Mouse (Mus musculus): Measurements from ENCODE around the gene Nle1. TPM values are rescaled to one million over a fixed set of nuclear protein-coding genes. Genes with fewer than 3 reads are reported as not detected.

Nle1 gene
- 27.6 and 35.0 TPM in 2 replicates for polyA plus RNA-seq (2012; ENCODE audit: low replicate concordance)

GRCm38 (mm10) chr11:82907651-82908607, at the start of gene Nle1:
Gene Nle1, minus strand, starts transcription at chr11:82908411.

DNA sequence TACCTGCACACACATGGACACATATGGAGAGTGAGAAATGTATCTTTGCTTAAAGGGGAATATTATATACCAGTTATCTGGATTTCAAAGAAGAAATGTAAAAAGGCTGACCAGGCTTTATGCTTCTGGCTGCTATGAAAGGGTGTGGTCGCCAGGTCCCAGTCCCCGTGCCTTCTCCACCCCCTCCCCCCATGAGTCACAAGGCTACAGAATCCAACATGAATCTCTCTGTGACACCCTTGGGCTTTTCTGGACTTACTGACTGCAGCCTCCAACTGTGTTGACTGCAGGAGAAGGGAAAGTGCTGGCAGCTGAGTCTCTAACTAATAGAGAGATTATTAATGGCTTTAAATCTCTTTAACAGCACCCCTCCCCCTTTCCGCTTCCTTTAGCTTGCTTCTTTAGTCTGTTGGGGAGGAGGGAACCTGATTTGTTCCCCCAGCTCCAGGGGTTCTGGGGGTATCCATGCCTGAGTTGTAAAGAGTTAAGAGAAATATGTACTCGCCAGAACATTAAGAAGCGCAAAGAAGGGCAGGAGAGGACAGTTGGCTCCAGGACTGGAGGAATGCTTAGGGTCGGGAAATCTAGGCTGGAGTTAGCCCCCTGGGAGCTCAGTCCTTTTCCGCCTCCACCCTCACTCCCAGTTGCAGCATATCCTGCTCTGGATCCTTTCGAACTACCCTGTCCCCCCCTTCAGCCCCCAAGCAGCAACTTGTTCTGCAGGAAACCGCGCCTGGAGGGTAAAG, 42.7 kb upstream of the Nle1 start, which contains the start of gene Slfn5:
Gene Slfn5 (plus strand): TSS at position 614 of the 746 bp plus-strand sequence.

GRCm38 (mm10) chr11:82910250-82910649, 2.0 kb upstream of the Nle1 start, which contains the start of gene Unc45b:
Gene Unc45b, plus strand, starts transcription at chr11:82910550.

GRCm38 (mm10) chr11:82891936-82892335, 16.3 kb downstream of the Nle1 start, which contains the start of gene Fndc8:
Gene Fndc8, plus strand, starts transcription at chr11:82892124.

DNA sequence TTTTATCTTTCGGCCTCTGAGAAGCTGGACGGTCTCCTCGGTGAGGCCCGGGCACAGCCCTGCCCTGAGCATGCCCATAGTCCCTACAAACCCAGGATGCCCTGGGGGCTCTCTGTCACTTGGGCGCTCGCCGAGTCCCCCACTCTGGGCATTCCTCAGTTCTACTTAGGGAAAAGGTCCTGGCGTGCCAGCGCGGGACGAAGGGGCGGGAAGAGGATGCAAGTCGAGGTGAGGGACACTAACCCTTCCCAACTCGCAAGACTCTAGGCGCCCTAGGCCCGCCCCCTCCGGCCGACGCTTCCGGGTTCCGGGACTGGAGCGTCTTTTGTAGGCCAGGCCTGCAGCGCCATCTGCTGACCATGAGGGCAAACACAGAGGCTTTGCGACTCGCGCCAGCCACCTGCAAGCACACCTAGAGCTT, 17.9 kb downstream of the Nle1 start, which contains the start of gene Rad51d:
Gene Rad51d (minus strand): TSS at position 273 of the 421 bp plus-strand sequence.

GRCm38 (mm10) chr11:82871031-82871446, 37.2 kb downstream of the Nle1 start, which contains the start of gene Rffl:
Gene Rffl, minus strand, starts transcription at chr11:82871210.

Other genes starting within 250 kb of the Nle1 start
- gene Cct6b, start 144.1 kb downstream of the Nle1 start, polyA plus RNA-seq (2012; ENCODE audit: low replicate concordance), result 0.12 TPM in 1 of 2 replicates, not detected in the other
- 17.5 and 18.7 TPM in 2 replicates for gene Zfp830, start 144.1 kb downstream of the Nle1 start, polyA plus RNA-seq (2012; ENCODE audit: low replicate concordance)
- gene Lig3, start 127.3 kb downstream of the Nle1 start, polyA plus RNA-seq (2012; ENCODE audit: low replicate concordance), result 31.6 and 69.0 TPM in 2 replicates
- 7.1 and 23.2 TPM in 2 replicates for gene Rffl, start 37.2 kb downstream of the Nle1 start, polyA plus RNA-seq (2012; ENCODE audit: low replicate concordance)
- gene Rad51d, start 17.8 kb downstream of the Nle1 start, polyA plus RNA-seq (2012; ENCODE audit: low replicate concordance), result 13.1 and 13.3 TPM in 2 replicates
- not detected in 2 replicates for gene Fndc8, start 16.3 kb downstream of the Nle1 start, polyA plus RNA-seq (2012; ENCODE audit: low replicate concordance)
- gene Unc45b, start 2.1 kb upstream of the Nle1 start, polyA plus RNA-seq (2012; ENCODE audit: low replicate concordance), result 0.08 TPM in 1 of 2 replicates, not detected in the other
- gene Slfn5, start 42.9 kb upstream of the Nle1 start, polyA plus RNA-seq (2012; ENCODE audit: low replicate concordance), result 3.3 and 6.3 TPM in 2 replicates
- gene Slfn9, start 83.4 kb upstream of the Nle1 start, polyA plus RNA-seq (2012; ENCODE audit: low replicate concordance), result 2.2 and 2.5 TPM in 2 replicates
- 11.8 and 12.1 TPM in 2 replicates for gene Slfn8, start 112.4 kb upstream of the Nle1 start, polyA plus RNA-seq (2012; ENCODE audit: low replicate concordance)
- gene Slfn2, start 156.7 kb upstream of the Nle1 start, polyA plus RNA-seq (2012; ENCODE audit: low replicate concordance), result 10.8 and 26.5 TPM in 2 replicates
- gene Slfn1, start 208.4 kb upstream of the Nle1 start, polyA plus RNA-seq (2012; ENCODE audit: low replicate concordance), result 9.3 and 9.7 TPM in 2 replicates